Mouse (Mus musculus): ENCODE data around the gene Ccdc74a.

GRCm38 (mm10) chr16:17639951-17640350 lies 6.3 kb upstream of the Ccdc74a start:
- TF ChIP-seq CTCF (IDR thresholded peaks at IDR 0.05; ENCODE audit: low read depth) = no peak
- no peak for TF ChIP-seq EP300 (optimal IDR thresholded peaks at IDR 0.05)

All from stomach, postnatal 0 days (tissue).